Mouse (Mus musculus) gastrocnemius, postnatal 14 days (tissue): ENCODE measurements at regions not wholly inside any gene's neighbourhood (a gene's known extent, or its start where the extent isn't known, plus 50 kb on each side); places are given as distances from the start of the nearest gene placed in this dataset.
A peak's percentile ranks its signal among the peaks of the same experiment; 100 is the strongest.

Source experiments
- DNase-seq: peaks from one replicate; pipeline ENCODE4 v3.0.0; 2021; ENCODE audit warnings: mixed read lengths
- intact Hi-C: fragments of 180-260 bp; cut with DNase I; formaldehyde crosslinking; loops from one replicate; pipeline ENCODE4 v1.15.1; 2025; ENCODE audit warnings: low total_unique reads

DNA sequence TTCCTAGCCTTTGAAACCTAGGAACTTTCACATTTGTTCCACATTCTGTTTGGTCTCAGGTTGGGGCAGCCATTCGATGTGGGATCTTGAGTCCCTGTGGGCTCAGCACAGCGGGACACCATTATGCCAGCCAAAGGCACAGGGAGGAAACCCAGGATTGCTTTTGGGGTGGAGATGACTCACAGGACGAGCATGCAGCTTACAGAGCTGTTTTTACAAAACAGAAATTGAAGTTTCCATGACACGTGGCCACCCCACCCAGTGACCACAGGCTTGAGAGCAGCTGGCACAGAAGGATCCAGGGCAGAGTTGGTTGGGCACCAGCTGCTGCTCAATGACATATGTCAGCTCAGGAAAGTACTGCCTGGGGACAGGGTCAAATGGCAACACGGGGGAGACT lies 147.8 kb downstream of the Gm26897 start:
- DNase-seq = peak; percentile 62
- intact Hi-C loops = no loop called here

DNA sequence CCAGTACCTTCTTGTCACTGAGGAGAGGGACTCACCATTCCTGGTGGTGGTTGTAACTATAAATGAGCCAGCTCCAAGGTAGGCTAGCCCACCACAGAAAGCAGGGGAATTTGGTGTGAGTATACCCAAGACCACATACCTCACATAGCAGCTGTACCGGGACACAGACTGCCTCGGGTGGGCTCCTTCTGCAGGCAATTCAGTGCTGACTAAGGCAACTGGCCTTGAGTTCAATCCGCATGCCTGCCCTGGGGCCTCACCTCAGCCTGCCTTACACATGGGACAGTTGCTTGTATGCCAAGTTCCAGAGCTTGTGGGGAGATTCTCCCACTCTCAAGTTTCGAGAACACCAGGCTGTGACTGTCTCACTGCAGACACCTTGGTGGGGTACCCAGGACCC lies 153.6 kb downstream of the Gm26897 start:
- intact Hi-C loops = no loop called here
- DNase-seq = no peak

DNA sequence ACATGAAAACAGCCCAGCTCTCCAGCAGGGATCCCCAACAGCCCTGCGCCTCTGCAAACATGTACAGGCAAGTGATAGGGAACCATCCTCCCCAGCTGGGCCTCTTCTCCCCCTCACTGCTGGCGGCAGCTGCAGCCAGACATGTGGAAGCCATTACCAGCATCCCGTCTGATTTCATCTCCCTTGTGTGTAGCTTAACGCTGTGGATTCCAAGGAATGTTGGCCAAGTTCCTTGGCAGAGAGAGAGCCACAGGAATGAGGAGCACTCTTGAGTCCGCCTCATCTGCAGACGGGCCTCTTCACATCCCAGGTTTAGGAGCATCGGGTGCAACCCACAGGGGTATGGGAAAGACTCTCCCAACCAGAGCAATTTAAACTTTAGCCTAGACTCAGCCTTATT lies 157.1 kb downstream of the Gm26897 start:
- peak; percentile 85 for DNase-seq
- intact Hi-C loops = no loop called here

DNA sequence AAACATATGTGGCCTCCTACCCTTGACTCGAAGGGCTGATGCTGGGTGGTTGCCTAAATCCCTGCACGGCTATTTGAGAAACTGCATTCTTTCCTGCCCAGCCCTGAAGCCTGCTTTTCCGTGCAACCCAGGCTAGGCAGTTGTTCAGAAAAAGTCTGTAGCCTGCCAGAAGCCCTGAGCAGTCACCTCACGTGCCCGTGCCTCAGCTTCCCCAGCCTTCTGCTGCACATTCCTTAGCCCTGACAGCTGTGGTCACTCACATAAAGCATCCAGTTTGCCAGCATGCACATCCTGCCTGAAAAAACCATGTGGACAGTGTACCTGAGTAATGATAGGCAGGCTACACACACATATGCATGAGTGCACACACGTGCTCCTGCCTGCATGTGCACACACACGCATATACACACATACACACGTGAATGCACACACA lies 157.6 kb downstream of the Gm26897 start:
- peak; percentile 67 for DNase-seq
- intact Hi-C loops = no loop called here

DNA sequence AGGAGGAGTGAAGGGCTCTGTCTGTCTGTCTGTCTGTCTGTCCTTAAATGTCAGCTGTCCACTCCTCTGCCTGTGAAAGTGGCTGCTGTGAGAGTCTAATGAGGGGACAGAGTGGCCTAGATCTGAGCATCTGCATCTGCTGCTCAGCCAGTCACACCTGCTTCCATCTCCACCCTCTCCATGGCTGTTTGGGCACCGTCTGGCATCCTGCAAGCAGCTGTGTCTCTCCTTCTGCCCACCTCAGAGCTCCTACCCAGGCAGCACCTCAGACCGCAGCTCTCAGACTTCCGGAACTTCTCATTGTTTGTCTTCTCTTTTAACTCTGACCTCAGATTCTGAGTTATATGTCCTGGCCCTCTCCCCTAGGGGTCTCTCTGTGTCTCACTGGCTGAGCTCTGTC lies 159.2 kb downstream of the Gm26897 start:
- DNase-seq = no peak
- intact Hi-C loops = no loop called here

DNA sequence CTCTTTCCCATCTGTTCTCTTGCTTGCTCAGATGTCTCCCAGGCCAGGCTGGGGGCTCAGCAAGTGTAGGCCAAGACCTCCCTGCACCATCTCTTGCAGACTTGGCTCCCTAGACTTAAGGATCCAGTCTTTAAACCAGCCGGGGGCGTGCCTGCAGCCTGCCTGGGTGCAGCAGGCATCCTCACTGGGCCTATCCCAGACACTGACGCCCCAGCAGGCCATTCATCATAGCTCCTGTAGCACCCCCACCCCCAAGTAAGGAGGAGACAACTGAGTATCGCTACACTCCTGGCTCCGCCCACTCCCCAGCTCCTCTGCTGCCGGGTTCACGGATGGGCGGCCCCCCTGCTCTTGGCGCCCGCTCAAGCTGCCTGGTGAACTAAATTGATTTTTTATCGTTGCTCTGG lies 160.2 kb downstream of the Gm26897 start:
- intact Hi-C loops = no loop called here
- peak; percentile 82 for DNase-seq

DNA sequence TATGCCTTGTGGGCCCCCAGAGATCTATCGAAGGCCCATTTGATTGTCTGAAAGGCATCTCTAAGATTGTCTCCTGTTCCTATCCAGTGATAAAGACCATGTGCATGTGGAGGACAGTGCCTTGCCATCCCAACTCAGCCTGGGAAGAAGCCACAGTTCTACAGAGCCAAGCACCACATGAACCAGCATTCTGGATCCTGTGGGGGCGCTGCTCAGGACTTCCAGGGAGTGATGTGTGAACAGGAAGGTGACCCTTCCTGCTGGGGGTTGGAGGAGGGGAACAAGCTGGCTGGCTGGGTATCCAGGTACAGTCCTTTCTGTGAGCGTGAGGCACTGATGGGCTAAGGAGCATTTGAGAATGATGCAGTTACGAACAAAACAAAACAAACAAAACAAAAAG lies 163.8 kb downstream of the Gm26897 start:
- no peak for DNase-seq
- intact Hi-C loops = no loop called here

DNA sequence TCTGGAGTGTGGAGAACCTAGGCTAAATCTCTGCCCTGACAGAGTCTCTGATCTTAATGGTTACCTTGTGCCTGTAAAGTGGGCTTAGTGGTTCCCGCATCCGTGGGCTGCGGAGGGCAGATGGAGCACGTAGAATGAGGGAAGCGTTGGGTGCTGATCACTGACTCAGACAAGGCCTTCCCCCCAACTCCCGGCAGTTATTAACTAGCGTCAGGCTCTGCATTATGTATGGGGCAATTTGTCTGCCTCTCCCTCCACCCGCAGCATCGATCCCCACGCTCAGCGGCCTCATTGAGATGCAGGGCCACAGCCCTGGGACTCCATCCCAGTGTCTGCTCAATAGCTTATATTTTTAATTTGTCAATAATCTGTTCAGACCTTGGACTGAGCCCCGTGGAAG lies 164.8 kb downstream of the Gm26897 start:
- intact Hi-C loops = no loop called here
- no peak for DNase-seq

DNA sequence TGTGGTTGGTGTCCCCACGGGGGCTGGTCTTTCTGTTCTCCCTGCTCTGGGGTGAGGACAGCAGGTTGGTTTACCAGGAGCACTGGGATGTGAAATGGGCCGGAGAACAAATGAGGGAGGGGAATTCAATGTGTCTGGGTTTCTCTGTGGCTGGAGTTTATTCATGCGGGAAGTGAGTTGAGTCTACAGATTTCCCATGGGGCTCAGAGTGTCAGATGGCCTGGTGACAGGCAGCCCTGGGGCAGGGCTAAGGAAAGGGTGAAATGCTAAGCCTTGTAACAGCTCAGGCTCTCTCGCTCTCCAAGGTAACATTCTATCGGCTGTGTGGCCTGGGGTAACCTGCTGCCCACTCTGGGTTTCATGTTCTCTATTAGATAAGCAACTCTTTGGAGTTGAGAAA lies 167.5 kb downstream of the Gm26897 start:
- intact Hi-C loops = no loop called here
- no peak for DNase-seq

DNA sequence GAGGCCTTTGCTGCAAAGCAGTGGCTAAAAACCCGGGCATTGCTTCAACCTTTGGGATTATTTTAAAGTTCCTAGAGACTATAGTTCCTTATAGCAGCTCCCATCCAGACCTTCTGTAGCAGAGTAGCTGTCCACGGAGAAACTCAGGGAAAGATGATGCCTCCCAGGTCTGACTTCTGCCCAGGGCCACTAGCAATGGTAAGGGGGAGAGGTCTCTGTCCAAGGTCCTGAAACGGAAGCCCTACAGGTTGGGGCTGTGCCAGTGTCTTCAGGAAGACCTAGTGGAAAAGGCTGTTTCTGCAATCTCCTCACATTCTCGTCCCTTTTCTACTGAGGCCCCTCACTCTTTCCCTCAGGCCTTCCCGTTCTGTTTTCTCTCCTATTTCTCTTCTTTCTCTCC lies 168.0 kb downstream of the Gm26897 start:
- peak; percentile 52 for DNase-seq
- intact Hi-C loops = no loop called here

DNA sequence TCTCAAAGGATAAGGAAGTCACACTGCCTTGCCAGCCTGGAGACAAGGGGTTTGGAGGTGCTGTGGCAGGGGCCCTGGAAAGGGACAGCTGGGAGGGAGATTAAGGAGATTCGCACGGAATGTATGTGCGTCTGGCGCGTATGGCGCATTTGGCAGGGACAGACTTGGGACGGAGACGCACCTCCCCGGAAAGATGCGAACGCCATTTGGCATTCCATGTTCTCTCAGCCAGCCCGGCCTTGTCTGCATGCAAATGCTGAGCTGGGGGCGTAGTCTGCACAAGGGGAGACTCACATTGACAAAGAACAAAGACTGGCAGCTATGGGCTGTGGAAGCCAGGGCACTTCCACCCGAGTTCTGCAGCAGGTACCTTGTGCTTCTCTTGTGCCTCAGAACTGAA lies 174.4 kb downstream of the Gm26897 start:
- intact Hi-C loops = loop anchor here (5.0 kb wide), 1 partner anchor 1089 kb away; no protein-coding TSS in a partner anchor

DNA sequence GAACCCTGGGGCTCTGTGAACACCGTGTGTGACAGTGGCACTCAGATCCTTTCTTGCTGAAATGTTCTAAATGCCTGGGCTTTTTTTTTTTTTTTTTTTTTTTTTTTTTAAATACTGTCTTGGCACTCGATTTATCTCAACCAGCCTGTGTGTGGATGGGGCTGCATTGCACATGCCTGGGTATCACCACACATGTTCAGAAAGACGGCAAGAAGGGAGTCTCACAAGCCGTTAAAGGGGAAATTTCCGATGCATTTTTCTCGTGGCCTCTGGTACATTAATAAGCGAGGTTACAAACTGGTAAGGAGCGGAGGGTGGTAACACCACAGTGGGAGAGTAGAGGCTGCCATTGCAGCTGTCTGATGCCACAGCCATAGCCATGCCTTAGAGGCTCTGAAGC lies 176.8 kb downstream of the Gm26897 start:
- intact Hi-C loops = no loop called here
- no peak for DNase-seq

More for the DNA sequence above, 174.4 kb downstream of the Gm26897 start:
- no peak for DNase-seq

DNA sequence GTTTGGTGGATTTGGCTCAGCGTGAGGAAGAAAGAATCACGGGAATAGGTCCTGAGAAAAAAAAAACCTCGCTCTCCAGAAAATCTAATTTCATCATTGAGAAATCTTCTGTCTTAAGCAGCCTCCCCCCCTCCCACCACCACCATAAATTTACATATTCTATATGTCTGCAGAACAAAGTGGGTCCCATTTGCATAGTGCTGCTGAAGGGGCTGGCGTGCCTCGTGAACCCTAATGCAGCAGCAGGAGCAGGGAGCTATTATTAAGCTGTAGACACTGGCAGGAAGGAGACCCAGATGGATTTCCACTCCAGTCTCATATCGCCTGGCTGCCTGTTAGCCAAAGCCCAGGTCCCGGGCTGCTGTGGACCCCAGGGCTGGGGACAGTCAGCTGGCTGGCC lies 179.6 kb downstream of the Gm26897 start:
- intact Hi-C loops = no loop called here
- no peak for DNase-seq

DNA sequence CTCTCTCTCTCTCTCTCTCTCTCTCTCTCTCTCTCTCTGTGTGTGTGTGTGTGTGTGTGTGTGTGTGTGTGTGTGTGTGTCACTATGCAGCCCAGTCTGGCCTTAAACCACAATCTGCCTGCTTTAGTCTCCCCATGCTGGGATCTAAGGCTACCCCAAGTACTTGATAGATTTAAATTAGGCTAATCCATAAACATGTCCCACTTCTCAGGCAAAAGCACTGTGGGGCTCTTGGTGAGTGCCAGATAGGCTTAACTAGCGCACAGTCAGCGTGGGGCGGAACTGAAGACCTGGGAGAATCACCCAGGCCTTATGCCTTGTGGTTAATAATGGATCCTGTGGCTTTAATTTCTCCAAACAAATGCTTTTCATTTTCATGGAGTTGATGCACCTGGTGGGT lies 180.6 kb downstream of the Gm26897 start:
- DNase-seq = no peak
- intact Hi-C loops = no loop called here

DNA sequence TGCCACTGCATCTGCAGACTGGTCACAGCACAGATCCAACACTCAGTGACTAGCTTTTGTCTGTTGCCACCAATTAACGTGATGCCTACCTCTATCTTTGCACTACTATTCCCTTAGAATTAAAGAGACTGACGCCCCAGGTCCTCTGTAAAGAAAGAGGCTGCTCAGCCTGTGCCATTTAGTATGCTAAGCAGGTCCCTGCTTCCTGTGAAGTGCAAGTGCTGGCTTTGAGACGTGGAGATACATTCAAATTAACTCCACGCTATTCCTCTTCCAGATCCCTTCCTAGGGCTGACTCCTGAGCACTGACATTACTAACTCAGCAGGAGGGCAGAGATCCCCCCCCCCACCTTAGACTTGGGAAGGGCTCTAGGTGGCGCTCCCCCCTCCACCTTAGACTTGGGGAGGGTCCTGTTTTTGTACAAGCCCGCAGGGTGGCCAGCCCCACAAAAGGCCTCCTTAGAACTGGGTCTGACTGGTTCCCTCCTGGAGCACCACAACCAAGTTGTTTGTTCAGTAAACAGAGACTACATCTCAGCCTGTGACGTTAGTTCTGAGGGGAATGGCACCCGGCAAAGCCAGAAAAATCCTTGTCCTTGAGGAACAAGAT lies 184.0 kb downstream of the Gm26897 start:
- DNase-seq = no peak
- intact Hi-C loops = no loop called here

DNA sequence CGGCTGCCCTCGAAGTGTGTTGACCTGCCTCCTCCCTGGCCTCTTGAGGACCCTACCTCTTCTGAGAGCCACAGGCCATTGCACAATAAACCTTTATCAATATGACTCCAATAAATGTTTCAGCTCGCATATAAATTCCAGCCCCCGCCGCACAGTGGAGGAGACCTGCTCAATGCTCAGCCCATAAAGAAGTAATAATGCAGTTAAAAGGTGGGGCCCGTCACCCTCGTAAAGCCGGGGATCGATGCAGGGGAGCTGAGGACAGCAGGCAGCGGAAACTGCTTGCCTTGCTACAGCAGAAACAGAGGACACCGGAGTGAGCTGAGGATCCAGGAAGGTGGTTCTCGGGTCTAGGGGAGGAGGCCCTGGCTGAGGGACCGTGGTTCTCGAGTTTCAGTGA lies 185.2 kb downstream of the Gm26897 start:
- no peak for DNase-seq

DNA sequence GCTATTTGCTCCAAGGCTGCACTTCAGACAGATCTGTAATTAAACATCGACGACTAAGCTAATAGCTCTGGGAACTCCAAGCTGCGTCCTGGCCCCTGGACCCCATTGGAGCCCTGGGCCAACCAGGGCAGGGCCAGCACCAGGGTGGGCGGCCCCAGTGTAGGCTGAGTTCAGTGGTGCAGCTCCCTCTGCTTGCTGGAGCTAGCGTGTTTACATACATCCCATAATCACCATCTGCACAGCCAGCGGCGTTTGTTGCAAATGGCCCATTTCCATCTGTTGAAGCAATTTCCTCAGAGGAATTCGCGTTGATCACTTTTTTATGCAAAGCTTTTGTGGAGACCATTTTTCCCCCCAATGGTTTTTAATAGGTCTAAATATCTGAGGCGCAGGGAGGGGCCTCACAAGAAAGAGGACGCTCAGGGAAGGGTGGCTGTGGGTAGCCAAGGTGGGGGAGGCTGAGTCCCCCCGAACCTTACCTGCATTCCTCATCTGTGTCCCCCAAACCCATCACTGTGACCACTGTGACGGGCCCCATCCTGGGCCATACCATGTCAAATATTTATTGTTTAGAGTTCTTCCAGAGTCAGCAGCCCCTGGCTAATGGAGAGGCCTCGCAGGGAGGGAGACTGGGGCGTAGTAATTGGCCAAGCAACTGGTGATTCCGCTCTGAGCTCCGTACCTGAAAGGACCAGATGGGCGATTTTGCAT lies 189.4 kb downstream of the Gm26897 start:
- no peak for DNase-seq
- intact Hi-C loops = no loop called here

More for the DNA sequence above, 185.2 kb downstream of the Gm26897 start:
- intact Hi-C loops = no loop called here

DNA sequence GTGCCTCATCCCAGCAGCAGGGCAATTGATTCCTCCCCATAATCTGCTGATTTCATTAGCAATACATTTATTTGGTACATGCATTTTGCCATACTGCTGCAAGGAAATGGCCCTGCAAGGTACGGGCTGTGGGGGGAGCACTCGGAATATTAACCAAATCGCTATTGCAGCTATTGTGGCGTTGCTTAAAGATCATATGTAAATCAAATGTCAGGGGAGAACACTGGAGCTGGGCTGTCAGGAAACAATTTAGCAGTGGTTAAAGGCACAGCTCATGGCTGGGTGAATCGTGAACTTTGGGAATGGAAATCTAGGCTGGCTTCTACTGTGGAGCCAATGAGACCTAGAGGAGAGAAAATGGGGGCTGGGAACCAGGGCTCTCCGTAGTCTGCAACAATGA lies 192.0 kb downstream of the Gm26897 start:
- intact Hi-C loops = no loop called here
- DNase-seq = no peak

DNA sequence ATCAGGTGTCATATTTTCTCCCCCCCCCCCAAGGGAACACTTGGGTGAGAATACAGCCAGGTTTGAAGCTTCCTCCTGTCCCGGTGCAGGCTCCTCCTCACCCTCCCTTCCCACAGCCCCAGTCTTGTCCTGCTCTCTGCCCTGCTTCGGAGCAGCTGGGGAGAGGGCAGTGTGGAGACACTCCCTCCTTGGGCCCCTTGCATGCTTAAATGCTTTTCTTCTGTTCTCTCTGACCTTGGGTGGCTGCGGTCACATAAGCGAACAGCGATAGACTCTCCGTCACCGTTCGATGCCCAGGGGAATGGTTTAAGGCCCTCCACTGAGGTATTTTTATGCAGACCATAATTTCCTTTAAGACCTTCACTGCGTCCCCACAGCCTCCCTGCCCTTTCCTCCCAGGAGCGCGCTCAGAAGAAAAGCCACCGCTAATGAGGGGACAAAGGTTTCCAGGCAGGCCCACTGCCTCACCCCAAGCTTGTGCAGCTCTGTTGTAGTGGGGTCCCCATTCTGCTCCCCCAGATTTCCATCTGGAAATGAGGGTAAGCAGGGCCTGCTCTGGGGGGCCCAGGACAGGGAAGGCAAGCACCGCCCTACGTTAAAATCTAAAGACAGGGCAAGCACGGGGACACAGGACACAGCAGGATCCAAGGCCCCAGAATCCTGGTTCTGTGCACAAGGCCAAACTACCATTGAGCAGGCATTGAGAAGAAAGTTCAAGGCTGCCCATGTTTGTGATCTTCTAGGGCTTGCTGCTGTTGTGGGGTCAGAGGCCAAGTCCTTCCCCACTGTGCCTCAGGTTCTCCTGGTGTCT lies 195.7 kb downstream of the Gm26897 start:
- intact Hi-C loops = no loop called here
- no peak for DNase-seq

DNA sequence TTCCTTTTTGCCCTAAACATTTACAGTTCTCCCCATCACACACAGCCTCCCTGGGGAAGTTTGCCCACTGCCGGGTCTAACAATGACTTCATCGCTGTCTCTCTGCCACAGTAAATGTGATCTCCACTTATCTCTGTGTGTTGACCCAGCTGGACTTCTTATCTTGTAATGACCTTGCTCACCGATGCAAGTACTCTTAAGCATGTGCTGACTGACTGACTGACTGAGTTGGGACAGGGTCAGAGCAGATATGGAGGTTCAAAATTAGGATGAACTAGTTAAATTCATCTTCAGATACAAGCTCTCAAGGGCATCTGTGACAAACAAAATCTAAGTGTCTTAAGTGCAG lies 196.2 kb downstream of the Gm26897 start:
- DNase-seq = no peak
- intact Hi-C loops = no loop called here

DNA sequence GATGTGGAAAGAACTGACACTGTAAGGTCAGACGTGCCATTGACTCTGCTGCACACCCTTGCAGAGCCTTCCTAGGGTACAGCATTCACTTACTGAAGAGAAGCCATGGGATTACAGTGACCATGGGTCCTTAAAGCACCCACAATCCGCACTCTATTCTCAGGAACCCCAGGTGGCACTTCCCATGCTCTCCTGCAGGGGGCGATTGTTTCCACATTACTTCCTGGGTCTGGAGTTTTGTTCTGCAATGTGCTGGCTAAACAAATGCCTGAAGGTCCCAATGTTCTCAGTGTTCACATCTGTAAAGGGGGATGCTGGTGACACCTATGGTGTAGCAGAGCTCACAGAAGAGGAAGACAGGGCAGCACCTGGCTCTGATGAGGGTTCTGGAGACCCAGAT lies 198.0 kb downstream of the Gm26897 start:
- DNase-seq = no peak
- intact Hi-C loops = no loop called here
